ENCODE assay signal across 8 mouse cellular contexts in genomic region chr9:92275486-92276207, GRCm38 (mm10). TPM values are rescaled to one million over a fixed set of nuclear protein-coding genes. Genes with fewer than 3 reads are reported as not detected.
A peak's percentile ranks its signal among the peaks of the same experiment; 100 is the strongest.
DNase-seq lines count a peak whose midpoint lies in the region; ATAC-seq and TF ChIP-seq lines count a peak whose summit lies in the region.
"Had no signal": no experiment of that assay in that cellular context is flagged by ENCODE, and none has a peak within 500 bp of the region (broad histone marks: within the 10 kb centered on the region; RNA-seq: fewer than 3 reads in every experiment).

Plscr2 (plus strand) TSS chr9:92275602.

- H3K4me2 ChIP-seq in heart, embryonic 13.5 days, result peak within 1 kb of the TSS; percentile 61
- H3K4me2 ChIP-seq in liver, embryonic 11.5 days, result peak within 1 kb of the TSS; percentile 29; the same call in 1 of the 2 replicates
- H3K4me2 ChIP-seq in midbrain, embryonic 16.5 days (ENCODE audit: low read length), result no peak within 1 kb of the TSS
- H3K4me2 ChIP-seq: midbrain, embryonic 12.5 days had no signal

- TF ChIP-seq CTCF in C2C12 (IDR thresholded peaks at IDR 0.05; ENCODE audit: control insufficient read depth, insufficient read depth, insufficient read length), result no peak

- DNase-seq in ZHBTc4 (ENCODE audit: low read depth, low spot score), result peak; percentile 65
- no peak for DNase-seq in liver, embryonic 11.5 days (ENCODE audit: low spot score)
- DNase-seq in frontal cortex, postnatal 36 days (ENCODE audit: low spot score in 2 of 2), result no peak
- no peak for DNase-seq in urinary bladder, adult 18-20 months (ENCODE audit: low spot score in 2 of 2)

- peaks cover 49% of the 10 kb centered on the region for H3K79me2 ChIP-seq in C2C12 (ENCODE audit: control insufficient read depth, insufficient read depth)

- no peaks in the 10 kb centered on the region for H3K27me3 ChIP-seq in C2C12 (ENCODE audit: control insufficient read depth, insufficient read depth, insufficient read length)
- H3K27me3 ChIP-seq in heart, embryonic 13.5 days (replicated peaks), result no peaks in the 10 kb centered on the region
- H3K27me3 ChIP-seq in liver, embryonic 11.5 days (replicated peaks; ENCODE audit: control insufficient read depth, insufficient read depth, low read length), result no peaks in the 10 kb centered on the region
- no peaks in the 10 kb centered on the region for H3K27me3 ChIP-seq in midbrain, embryonic 16.5 days (ENCODE audit: control insufficient read depth, insufficient read depth, low read depth, low read length)
- H3K27me3 ChIP-seq: midbrain, embryonic 12.5 days had no signal

- H3K36me3 ChIP-seq in C2C12 (ENCODE audit: control insufficient read depth, insufficient read depth), result peaks cover 18% of the 10 kb centered on the region
- peaks cover 16% of the 10 kb centered on the region for H3K36me3 ChIP-seq in heart, embryonic 13.5 days
- H3K36me3 ChIP-seq in liver, embryonic 11.5 days (ENCODE audit: control insufficient read depth, insufficient read depth, low read length), result peaks cover 2% of the 10 kb centered on the region; the same call in 1 of the 2 replicates
- H3K36me3 ChIP-seq in midbrain, embryonic 16.5 days (ENCODE audit: control insufficient read depth, insufficient read depth, low read length), result no peaks in the 10 kb centered on the region; the same call in 1 of the 2 replicates

- no peaks in the 10 kb centered on the region for H3K9me3 ChIP-seq in heart, embryonic 13.5 days
- H3K9me3 ChIP-seq in liver, embryonic 11.5 days (ENCODE audit: control insufficient read depth, low read length), result no peaks in the 10 kb centered on the region
- no peaks in the 10 kb centered on the region for H3K9me3 ChIP-seq in midbrain, embryonic 16.5 days (replicated peaks; ENCODE audit: control insufficient read depth, low read length, poor library complexity, severe bottlenecking)
- H3K9me3 ChIP-seq: midbrain, embryonic 12.5 days had no signal

- H3K4me1 ChIP-seq in heart, embryonic 13.5 days, result peaks cover 40% of the 10 kb centered on the region
- H3K4me1 ChIP-seq in liver, embryonic 11.5 days (replicated peaks; ENCODE audit: control insufficient read depth, insufficient read depth, low read length), result peaks cover 14% of the 10 kb centered on the region
- no peaks in the 10 kb centered on the region for H3K4me1 ChIP-seq in midbrain, embryonic 16.5 days (ENCODE audit: control insufficient read depth, insufficient read depth, low read length)
- H3K4me1 ChIP-seq: midbrain, embryonic 12.5 days had no signal

- peak within 1 kb of the TSS; percentile 44 for H3ac ChIP-seq in C2C12 (ENCODE audit: control insufficient read depth, insufficient read length, low read depth)

- H3K4me3 ChIP-seq in C2C12 (ENCODE audit: insufficient read depth, poor library complexity, severe bottlenecking), result peak within 1 kb of the TSS; percentile 29
- H3K4me3 ChIP-seq in heart, embryonic 13.5 days, result peak within 1 kb of the TSS; percentile 48
- no peak within 1 kb of the TSS for H3K4me3 ChIP-seq in liver, embryonic 11.5 days (ENCODE audit: low read depth, low read length)
- H3K4me3 ChIP-seq in midbrain, embryonic 16.5 days (ENCODE audit: low read depth, low read length), result no peak within 1 kb of the TSS
- H3K4me3 ChIP-seq: midbrain, embryonic 12.5 days had no signal

- no peak for ATAC-seq in heart, embryonic 13.5 days (ENCODE audit: extremely low read depth, insufficient number of reproducible peaks, low FRiP score, low TSS enrichment)
- no peak for ATAC-seq in liver, embryonic 11.5 days (replicated peaks; ENCODE audit: low FRiP score)
- no peak for ATAC-seq in midbrain, embryonic 16.5 days

- H3K79me3 ChIP-seq in C2C12 (ENCODE audit: low read depth), result peaks cover 40% of the 10 kb centered on the region

- WGBS in heart, embryonic 13.5 days, result 42% methylated on average over 9 of the region's 9 CpGs
- 84% methylated on average over 9 of the region's 9 CpGs for WGBS in liver, embryonic 11.5 days
- 76% methylated on average over 9 of the region's 9 CpGs for WGBS in midbrain, embryonic 16.5 days

- peak within 1 kb of the TSS; percentile 89 for H3K27ac ChIP-seq in heart, embryonic 13.5 days (replicated peaks)
- peak within 1 kb of the TSS; percentile 58; the same call in 1 of the 2 replicates for H3K27ac ChIP-seq in liver, embryonic 11.5 days (ENCODE audit: low read depth, low read length)
- no peak within 1 kb of the TSS for H3K27ac ChIP-seq in midbrain, embryonic 16.5 days (ENCODE audit: low read length)
- H3K27ac ChIP-seq: midbrain, embryonic 12.5 days had no signal

- H3K9ac ChIP-seq in heart, embryonic 13.5 days, result peak within 1 kb of the TSS; percentile 75
- H3K9ac ChIP-seq in liver, embryonic 11.5 days (ENCODE audit: low read depth, low read length), result no peak within 1 kb of the TSS
- no peak within 1 kb of the TSS for H3K9ac ChIP-seq in midbrain, embryonic 16.5 days (ENCODE audit: low read depth, low read length)
- H3K9ac ChIP-seq: midbrain, embryonic 12.5 days had no signal

TF ChIP-seq in C2C12, 6 proteins besides CTCF, POLR2A, EP300 and RAD21:
- TF ChIP-seq MYOG (IDR thresholded peaks at IDR 0.05; ENCODE audit: control insufficient read depth, extremely low read depth, insufficient read length) (no peak), MAX (IDR thresholded peaks at IDR 0.05) (no peak), MYOD1 (IDR thresholded peaks at IDR 0.05; ENCODE audit: control insufficient read depth, insufficient read length, low read depth) (no peak), USF1 (IDR thresholded peaks at IDR 0.05; ENCODE audit: low read depth) (no peak), CEBPB (IDR thresholded peaks at IDR 0.05; ENCODE audit: low read depth) (no peak), FOSL1 (IDR thresholded peaks at IDR 0.05; ENCODE audit: insufficient read depth, low read length, poor library complexity, severe bottlenecking) (no peak)
TF ChIP-seq in C2C12: peak in this region for 0.

RNA-seq across cellular contexts. Expression of gene Plscr2, which starts in this region (rescaled TPM):
- polyA plus RNA-seq in C2C12 (2012; fragmentation: generic; extraction: Trizol), result 7.1 TPM
- 7.2 and 8.5 TPM in 2 replicates for polyA plus RNA-seq in heart, embryonic 13.5 days (2015; fragmentation: Nextera tagmentation; extraction: Ambion mirVana)
- polyA plus RNA-seq in liver, embryonic 11.5 days (2014; fragmentation: Nextera tagmentation; extraction: Ambion mirVana), result 0.55 and 0.60 TPM in 2 replicates
- polyA plus RNA-seq in midbrain, embryonic 16.5 days (2015; fragmentation: Nextera tagmentation; extraction: Ambion mirVana), result 0.58 and 1.1 TPM in 2 replicates

Comparison
In these comparisons a context has a peak if more than half of its experiments do, and no peak if none do; other contexts are left out.
1. H3K4me3 ChIP-seq: peak in C2C12 (single experiment) and heart, embryonic 13.5 days (single experiment); none in liver, embryonic 11.5 days (single experiment) and midbrain, embryonic 16.5 days (single experiment).